Mouse (Mus musculus): ENCODE measurements around the gene Clmn.
"Not testable (repeated sequence)": the region's sequence is repeated elsewhere in the genome, so short reads cannot be mapped to it uniquely, and the experiment has no call there.

Clmn gene

DNA sequence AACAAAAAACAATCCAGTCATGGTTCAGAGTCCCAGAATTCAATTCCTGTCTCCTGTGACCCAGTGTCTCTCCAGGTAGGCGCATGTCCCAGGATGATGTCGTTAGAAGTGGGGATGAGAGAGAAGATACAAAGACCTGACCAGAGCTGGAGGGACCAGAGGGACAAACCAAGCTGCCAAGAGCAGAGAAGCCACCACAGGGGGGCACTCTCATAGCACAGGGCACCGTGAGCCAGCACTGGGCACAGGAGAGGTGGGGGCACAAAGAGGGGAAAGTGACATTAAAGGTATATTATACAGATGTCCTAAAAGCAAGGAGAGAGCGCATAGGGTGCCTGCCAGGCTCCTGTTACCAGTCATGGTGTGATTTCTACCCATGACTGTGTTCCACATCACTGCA, 25.9 kb downstream of the Clmn start:
- no peak for DNase-seq (ENCODE audit: low spot score in 2 of 2)

GRCm38 (mm10) chr12:104838462-104838861, 26.4 kb downstream of the Clmn start:
- no peak for DNase-seq (ENCODE audit: low spot score in 2 of 2)

GRCm38 (mm10) chr12:104837957-104838401, 26.9 kb downstream of the Clmn start:
- no peak for DNase-seq (ENCODE audit: low spot score in 2 of 2)

DNA sequence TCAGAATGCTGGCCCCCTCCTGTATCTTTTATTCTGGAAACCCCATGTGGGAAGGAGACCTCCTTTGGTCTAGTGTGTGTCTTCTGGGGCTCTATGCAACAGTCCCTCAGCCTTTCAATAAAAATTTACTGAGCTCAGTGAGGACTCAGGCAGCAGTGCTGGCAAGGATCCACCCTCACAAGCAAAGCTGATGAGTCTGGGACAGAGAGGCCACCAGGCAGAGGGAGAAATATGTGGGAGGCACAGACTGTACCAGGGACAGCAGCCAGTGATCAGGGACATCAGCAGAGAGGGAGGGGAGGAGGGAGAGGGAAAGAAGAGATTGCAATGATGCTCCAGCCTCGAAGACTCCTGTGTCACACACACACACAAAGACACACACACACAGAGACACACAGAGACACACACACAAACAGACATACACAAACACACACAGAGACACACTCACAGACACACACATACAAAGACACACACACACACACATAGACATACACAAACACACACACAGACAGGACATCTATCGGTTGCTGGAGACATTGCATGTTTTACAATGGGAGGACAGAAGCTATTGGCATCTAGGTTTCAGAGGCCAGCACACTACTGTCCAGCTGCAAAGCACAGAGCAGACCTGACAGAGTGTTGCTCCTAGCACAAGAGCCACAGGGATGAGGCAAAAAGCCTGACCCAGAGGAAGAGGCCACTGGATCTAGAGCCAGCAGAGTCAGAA, 27.6 kb downstream of the Clmn start:
- DNase-seq (ENCODE audit: low spot score in 2 of 2) = peak; percentile 76 to 83

DNA sequence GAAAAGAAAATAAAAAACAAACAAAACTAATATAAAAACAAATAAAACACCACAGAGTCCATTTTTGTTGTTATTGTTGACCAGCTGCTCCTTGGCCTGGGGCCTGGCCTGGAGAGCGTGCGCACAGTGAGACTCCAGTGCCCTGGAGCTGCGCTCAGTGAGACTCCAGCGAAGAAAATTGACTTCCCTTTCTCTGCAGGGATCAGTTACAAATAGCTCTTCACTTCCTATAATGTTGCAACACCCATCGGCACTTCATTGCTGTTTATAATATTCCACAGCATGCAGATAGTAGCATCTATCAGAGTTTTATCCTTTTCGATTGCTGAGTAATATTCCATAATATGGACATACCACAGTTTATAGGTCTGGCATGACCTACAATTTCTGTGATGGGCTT, 28.6 kb downstream of the Clmn start:
- no peak for DNase-seq (ENCODE audit: low spot score in 2 of 2)

DNA sequence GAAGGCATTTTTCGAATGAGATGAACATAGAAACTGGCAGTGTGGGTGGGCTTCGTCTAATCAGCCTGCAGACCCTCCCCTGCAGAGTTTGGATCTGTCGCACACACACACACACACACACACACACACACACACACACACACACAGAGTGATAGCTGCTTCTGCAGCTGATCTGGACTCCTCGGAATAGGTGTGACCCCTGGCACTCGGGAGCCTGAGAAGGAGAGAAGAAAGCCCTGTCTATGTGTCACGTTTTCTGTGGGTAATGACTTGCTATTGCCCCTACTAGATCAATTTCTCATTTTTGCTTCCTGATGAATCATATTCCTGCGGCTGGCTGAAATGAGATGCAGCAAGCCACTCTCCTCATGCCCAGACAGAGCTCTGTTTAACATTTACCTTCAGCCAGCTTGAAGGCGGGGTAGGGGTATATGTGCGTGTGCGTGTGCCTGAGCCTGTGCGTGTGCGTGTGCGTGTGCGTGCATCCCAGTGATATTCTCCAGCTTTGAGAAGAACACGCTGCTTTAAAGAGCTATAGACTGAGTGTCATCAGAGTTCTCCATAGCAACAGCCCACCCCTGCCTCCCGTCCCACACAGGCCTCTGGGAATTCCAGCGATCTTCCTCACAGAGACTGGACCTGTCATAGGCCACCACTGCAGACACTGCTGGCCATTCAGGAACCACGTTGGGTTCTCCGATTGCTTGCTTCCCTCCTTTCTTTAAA, 29.3 kb downstream of the Clmn start:
- no peak for DNase-seq (ENCODE audit: low spot score in 2 of 2)

DNA sequence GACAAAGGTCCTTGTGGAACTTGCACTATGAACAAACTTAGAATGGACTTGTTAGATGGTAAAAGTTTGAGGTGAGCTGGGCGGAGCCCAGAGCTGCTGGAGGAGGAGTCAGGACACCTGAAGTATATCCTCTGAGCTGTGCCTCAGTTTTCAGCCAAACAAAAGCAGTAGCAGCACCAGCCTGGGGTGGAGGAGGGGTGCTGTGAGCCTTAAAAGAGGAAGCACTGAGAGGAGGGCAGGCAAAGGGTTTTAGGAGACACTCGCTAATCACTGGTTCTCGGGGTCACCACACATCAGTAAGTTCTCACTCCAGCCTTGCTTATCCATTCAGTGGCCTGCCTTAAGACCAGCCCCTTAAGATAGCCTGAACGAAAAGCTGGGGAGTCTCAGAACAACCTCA, 30.1 kb downstream of the Clmn start:
- DNase-seq (ENCODE audit: low spot score in 2 of 2) = no peak

GRCm38 (mm10) chr12:104830666-104831435, 34.0 kb downstream of the Clmn start:
- no peak for DNase-seq (ENCODE audit: low spot score in 2 of 2)

DNA sequence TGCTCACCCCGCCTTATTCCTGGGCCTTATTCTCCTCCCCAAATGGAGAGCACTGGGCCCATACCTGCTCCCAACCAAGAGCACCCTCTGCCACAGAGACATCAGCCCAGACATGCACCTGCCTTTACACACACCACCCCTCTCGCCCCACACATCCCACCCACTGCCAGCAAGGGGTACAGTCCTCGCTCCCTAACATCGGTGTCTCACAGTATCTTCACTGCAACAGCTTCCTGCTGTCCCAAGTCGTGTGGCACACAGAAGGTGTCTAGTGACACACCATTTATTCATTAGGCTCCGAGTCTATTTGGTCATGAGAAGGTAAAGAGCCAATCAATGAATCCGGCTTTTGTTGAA, 34.6 kb downstream of the Clmn start:
- no peak for DNase-seq (ENCODE audit: low spot score in 2 of 2)

- no peak for DNase-seq (ENCODE audit: low spot score in 2 of 2)
Observed at GRCm38 (mm10) chr12:104829596-104830282, 35.1 kb downstream of the Clmn start.

- not testable (repeated sequence) for DNase-seq (ENCODE audit: low spot score in 2 of 2)
Observed at GRCm38 (mm10) chr12:104828986-104829385, 35.9 kb downstream of the Clmn start.

GRCm38 (mm10) chr12:104827721-104828120, 37.2 kb downstream of the Clmn start:
- DNase-seq (ENCODE audit: low spot score in 2 of 2) = no peak

DNA sequence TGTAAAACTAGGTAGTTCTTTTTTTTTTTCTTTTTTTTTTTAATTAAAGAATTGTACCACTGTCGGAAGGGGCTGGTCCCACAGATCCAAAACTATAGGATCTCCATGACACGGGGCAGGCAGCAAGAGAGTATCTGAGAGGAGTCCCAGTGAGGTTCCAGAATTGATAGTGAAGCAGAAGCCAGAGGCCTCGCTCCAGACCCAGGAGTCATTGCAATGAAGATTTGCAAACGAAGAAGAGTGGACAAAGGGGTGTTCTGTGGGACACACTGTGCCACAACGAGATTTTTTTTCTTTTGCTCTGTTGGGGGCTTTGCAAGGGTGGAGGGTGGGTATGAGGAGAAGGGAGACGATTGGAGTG, 40.0 kb downstream of the Clmn start:
- no peak for DNase-seq (ENCODE audit: low spot score in 2 of 2)

- peak in 1 of 2 experiments; percentile 30 for DNase-seq (ENCODE audit: low spot score in 2 of 2)
Observed at GRCm38 (mm10) chr12:104824244-104824906, 40.5 kb downstream of the Clmn start.

GRCm38 (mm10) chr12:104823722-104824121, 41.2 kb downstream of the Clmn start:
- DNase-seq (ENCODE audit: low spot score in 2 of 2) = no peak

GRCm38 (mm10) chr12:104822838-104823599, 41.9 kb downstream of the Clmn start:
- no peak for DNase-seq (ENCODE audit: low spot score in 2 of 2)

- DNase-seq (ENCODE audit: low spot score in 2 of 2) = no peak
Observed at GRCm38 (mm10) chr12:104822151-104822550, 42.7 kb downstream of the Clmn start.

GRCm38 (mm10) chr12:104820061-104820460, 44.8 kb downstream of the Clmn start:
- no peak for DNase-seq (ENCODE audit: low spot score in 2 of 2)

GRCm38 (mm10) chr12:104819050-104819449, 45.8 kb downstream of the Clmn start:
- no peak for DNase-seq (ENCODE audit: low spot score in 2 of 2)

DNA sequence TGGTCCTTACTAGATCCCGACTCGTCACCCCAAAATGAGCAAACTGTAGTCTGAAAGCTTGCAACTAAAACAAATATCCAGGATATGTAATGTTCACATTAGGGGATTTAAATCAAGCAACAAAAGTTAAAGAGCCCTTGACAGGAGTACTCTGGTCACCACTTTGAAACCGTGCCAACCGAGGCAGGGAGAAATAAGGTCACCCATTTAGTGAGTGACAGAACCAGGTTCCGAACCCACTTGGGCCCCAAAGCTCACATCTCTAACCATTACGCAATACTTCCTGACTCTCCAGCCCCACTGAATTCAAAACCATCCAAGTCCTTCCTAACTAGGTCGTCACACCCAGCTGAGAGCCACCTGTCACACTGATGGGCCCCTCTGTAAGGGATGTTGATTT, 46.8 kb downstream of the Clmn start:
- no peak for DNase-seq (ENCODE audit: low spot score in 2 of 2)

Data from left cerebral cortex, adult 9 months (tissue).